Mouse (Mus musculus) bone marrow macrophage, adult 2 months (primary cell): ENCODE measurements around the gene Nkd1.

ENCODE experiments used
- CTCF ChIP-seq: IDR thresholded peaks from 2 replicates; pipeline ENCODE4 v1.5.1; 2012; ENCODE audit warnings: low read depth, mild to moderate bottlenecking, low read length, moderate library complexity
- POLR2A ChIP-seq: IDR thresholded peaks from 2 replicates; pipeline ENCODE4 v1.6.1; 2012; ENCODE audit warnings: mild to moderate bottlenecking, low read depth, low read length, borderline replicate concordance

- TF ChIP-seq CTCF (no peak), POLR2A (no peak)
Measured at GRCm38 (mm10) chr8:88537081-88537480, 15.9 kb downstream of the Nkd1 start.
